Mouse (Mus musculus) hindbrain, embryonic 16.5 days (tissue): ENCODE data around the gene E130114P18Rik. TPM values are rescaled to one million over a fixed set of nuclear protein-coding genes. Genes with fewer than 3 reads are reported as not detected.
A peak's percentile ranks its signal among the peaks of the same experiment; 100 is the strongest.

ENCODE experiments used
- ATAC-seq: fragments of 200-750 bp; cut with Nextera tagmentation; 2 replicates; pipeline ENCODE4 v1.8.0; 2017; ENCODE audit warnings: moderate TSS enrichment, moderate library complexity
- H3K27ac ChIP-seq: fragments of 300-500 bp; sonication (generic); 2 replicates; pipeline ENCODE4 v1.5.1; 2014; ENCODE audit warnings: low read depth, mild to moderate bottlenecking, control low read depth, low read length, moderate library complexity
- H3K27me3 ChIP-seq: fragments of 300-500 bp; sonication (generic); replicated peaks from 2 replicates; pipeline ENCODE4 v1.6.1; 2014; ENCODE audit warnings: low read length; ENCODE audit not compliant: control insufficient read depth, insufficient read depth
- H3K36me3 ChIP-seq: fragments of 300-500 bp; sonication (generic); 2 replicates; pipeline ENCODE4 v1.6.1; 2014; ENCODE audit warnings: mild to moderate bottlenecking, low read length, moderate library complexity, mixed read lengths; ENCODE audit not compliant: control insufficient read depth, insufficient read depth
- H3K4me1 ChIP-seq: fragments of 300-500 bp; sonication (generic); 2 replicates; pipeline ENCODE4 v1.6.1; 2014; ENCODE audit warnings: low read depth, low read length; ENCODE audit not compliant: control insufficient read depth, insufficient read depth
- H3K4me2 ChIP-seq: fragments of 300-500 bp; sonication (generic); 2 replicates; pipeline ENCODE4 v1.6.1; 2014; ENCODE audit warnings: mild to moderate bottlenecking, low read length, control low read depth, moderate library complexity
- H3K4me3 ChIP-seq: fragments of 300-500 bp; sonication (generic); 2 replicates; pipeline ENCODE4 v1.5.1; 2014; ENCODE audit warnings: mild to moderate bottlenecking, low read length, control low read depth, moderate library complexity
- H3K9ac ChIP-seq: fragments of 300-500 bp; sonication (generic); 2 replicates; pipeline ENCODE4 v1.6.1; 2014; ENCODE audit warnings: low read depth, mild to moderate bottlenecking, control low read depth, low read length, moderate library complexity
- H3K9me3 ChIP-seq: fragments of 300-500 bp; sonication (generic); 2 replicates; pipeline ENCODE4 v1.6.1; 2014; ENCODE audit warnings: mild to moderate bottlenecking, low read length, moderate library complexity; ENCODE audit not compliant: control insufficient read depth
- WGBS: fragments of 180-500 bp; shearing (Covaris S2); extraction: QIAGEN DNeasy Blood & Tissue Kit; methylation state at CpG from one replicate; pipeline ENCODE4 v1.1.7; 2014; 5-methylcytosine and 5-hydroxymethylcytosine counted together
- polyA plus RNA-seq: library from polyadenylated mRNA; unstranded; fragments of >200 nt; fragmentation: Nextera tagmentation; extraction: Ambion mirVana; gene quantifications from 2 replicates; pipeline ENCODE4 v1.2.1, GENCODE M21; 2015

E130114P18Rik gene
- polyA plus RNA-seq, 1 experiment from 2014 or later: 21.5 TPM

- no peak for ATAC-seq
These were observed 2.8 kb downstream of the E130114P18Rik start for GRCm38 (mm10) chr4:97775059-97775458.

GRCm38 (mm10) chr4:97774446-97774950 is 3.4 kb downstream of the E130114P18Rik start:
- H3K9ac ChIP-seq: no peak overlapping the region

More at GRCm38 (mm10) chr4:97775059-97775458, 2.8 kb downstream of the E130114P18Rik start:
- WGBS: under 1% methylated on average over 13 of the region's 13 CpGs
- Histone ChIP-seq H3K4me1 (peaks cover 2% of the 10 kb centered on the region), H3K9me3 (no peaks in the 10 kb centered on the region), H3K4me3 (peak overlapping the region; percentile 5; the same call in 1 of the 2 replicates), H3K27ac (peak overlapping the region; percentile 75), H3K36me3 (no peaks in the 10 kb centered on the region), H3K9ac (no peak overlapping the region), H3K4me2 (peak overlapping the region; percentile 55), H3K27me3 (0 out of 2 replicates have a peak, but pooled peaks cover 2% of the 10 kb centered on the region)

DNA sequence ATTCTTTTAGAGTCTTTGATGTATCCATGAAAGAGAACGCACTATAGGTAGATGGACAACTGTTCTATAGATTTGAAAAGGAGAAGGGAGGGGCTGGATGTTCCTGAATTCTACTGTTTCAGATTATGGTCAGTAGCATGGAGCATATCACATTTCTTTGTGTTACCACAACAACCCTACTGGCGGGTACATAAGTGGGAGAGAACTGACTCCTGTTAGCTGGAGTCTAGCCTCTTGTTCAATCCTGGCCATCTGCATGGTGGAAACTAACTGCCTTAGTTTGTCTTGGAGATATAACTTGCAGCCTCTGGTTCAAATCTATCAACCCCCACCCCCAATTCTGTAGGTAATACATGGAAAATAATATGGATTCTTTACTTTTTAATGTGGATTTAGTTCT is 4.1 kb downstream of the E130114P18Rik start:
- Histone ChIP-seq H3K4me1 (peaks cover 2% of the 10 kb centered on the region), H3K9ac (no peak overlapping the region; the same call in 1 of the 2 replicates), H3K4me2 (peak overlapping the region; percentile 78), H3K9me3 (no peaks in the 10 kb centered on the region), H3K27ac (peak overlapping the region; percentile 65), H3K36me3 (no peaks in the 10 kb centered on the region), H3K27me3 (0 out of 2 replicates have a peak, but pooled peaks cover 2% of the 10 kb centered on the region), H3K4me3 (peak overlapping the region; percentile 54)
- WGBS: 20% methylated on average over 2 of the region's 2 CpGs
- ATAC-seq: no peak

More at GRCm38 (mm10) chr4:97774446-97774950, 3.4 kb downstream of the E130114P18Rik start:
- Histone ChIP-seq H3K4me3 (no peak overlapping the region), H3K36me3 (no peaks in the 10 kb centered on the region), H3K27ac (peak overlapping the region; percentile 75), H3K4me1 (peaks cover 2% of the 10 kb centered on the region), H3K4me2 (peak overlapping the region; percentile 55), H3K9me3 (no peaks in the 10 kb centered on the region), H3K27me3 (0 out of 2 replicates have a peak, but pooled peaks cover 2% of the 10 kb centered on the region)
- 20% methylated on average over 4 of the region's 4 CpGs for WGBS
- no peak for ATAC-seq

DNA sequence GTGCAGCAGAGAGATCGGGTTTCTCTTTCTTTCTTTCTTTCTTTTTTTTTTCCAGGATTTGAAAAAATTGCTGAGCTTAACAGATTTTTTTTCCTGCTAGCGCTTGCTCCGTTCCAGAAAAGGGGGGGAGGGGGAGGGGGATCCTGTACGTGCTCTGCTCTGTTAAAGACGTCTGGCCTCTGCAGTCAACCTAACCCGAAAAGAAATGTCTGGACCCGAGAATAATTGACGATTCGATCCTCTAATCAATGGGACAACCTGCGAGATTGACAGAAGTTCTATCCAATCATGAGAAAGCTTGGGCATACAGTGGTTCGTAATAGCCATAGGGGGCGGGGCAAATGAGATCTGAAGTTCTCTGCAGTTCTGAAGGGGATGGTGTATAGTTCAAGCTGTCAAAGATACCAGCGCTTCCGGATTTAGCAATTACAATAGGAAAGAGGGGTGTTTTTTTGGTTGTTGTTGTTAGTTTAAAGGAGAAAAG is 4.7 kb downstream of the E130114P18Rik start:
- 0 out of 2 replicates have a peak, but pooled peaks cover 2% of the 10 kb centered on the region for H3K27me3 ChIP-seq
- H3K4me1 ChIP-seq: peaks cover 2% of the 10 kb centered on the region
- peak overlapping the region; percentile 65 for H3K27ac ChIP-seq
- H3K4me2 ChIP-seq: peak overlapping the region; percentile 78
- H3K36me3 ChIP-seq: no peaks in the 10 kb centered on the region
- H3K9ac ChIP-seq: no peak overlapping the region
- H3K4me3 ChIP-seq: peak overlapping the region; percentile 54
- WGBS: under 1% methylated on average over 14 of the region's 14 CpGs
- H3K9me3 ChIP-seq: no peaks in the 10 kb centered on the region
- peak; percentile 71 for ATAC-seq

DNA sequence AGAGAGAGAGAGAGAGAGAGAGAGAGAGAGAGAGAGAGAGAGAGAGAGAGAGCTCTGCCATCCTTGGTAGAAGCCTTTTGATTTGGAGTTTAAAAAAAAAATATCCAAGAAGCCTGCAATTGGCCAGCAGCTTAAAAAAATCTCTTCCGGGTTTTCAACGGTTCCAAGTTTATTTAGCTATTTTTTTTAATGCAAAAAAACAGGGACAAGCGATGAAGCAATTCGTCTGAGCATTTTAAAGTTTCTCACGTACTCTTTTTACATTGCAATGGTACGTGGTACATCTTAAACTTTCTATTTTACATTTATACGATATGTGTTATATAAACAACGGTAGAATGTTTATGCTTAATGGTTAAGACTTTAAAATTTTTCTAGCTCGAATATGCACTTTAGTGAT is 5.2 kb downstream of the E130114P18Rik start, which contains the start of gene Nfia:
Gene Nfia, plus strand, starts transcription at position 94 of the 400 bp plus-strand sequence.
- H3K27me3 ChIP-seq: 0 out of 2 replicates have a peak, but pooled peaks cover 2% of the 10 kb centered on the region
- 1% methylated on average over 9 of the region's 9 CpGs for WGBS
- H3K9ac ChIP-seq: peak within 1 kb of the TSS; percentile 65
- no peaks in the 10 kb centered on the region for H3K9me3 ChIP-seq
- H3K4me1 ChIP-seq: peaks cover 2% of the 10 kb centered on the region
- no peak for ATAC-seq
- peak within 1 kb of the TSS; percentile 54 for H3K4me3 ChIP-seq
- H3K36me3 ChIP-seq: no peaks in the 10 kb centered on the region
- H3K4me2 ChIP-seq: peak within 1 kb of the TSS; percentile 78
- peak within 1 kb of the TSS; percentile 85 for H3K27ac ChIP-seq

DNA sequence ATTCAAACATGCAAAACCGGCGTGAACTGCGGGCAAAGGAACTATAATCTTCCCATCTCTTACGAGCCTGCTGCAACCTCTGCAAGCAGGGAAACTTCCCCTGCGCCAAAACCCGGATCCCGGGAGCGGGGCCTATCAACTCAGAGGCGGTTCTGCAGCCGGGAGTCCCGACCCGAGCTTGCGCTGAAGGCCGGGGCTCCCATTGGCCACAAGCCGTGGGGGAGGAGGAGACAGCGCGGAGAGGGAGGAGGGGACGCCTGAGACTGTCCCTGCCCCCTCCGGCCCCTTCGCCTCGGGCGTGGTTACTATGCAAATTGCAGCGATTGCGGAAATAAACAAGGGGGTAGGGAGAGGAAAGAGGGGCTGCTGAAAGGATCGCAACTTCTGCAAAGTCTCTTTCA is 5.8 kb downstream of the E130114P18Rik start:
- under 1% methylated on average over 25 of the region's 25 CpGs for WGBS
- Histone ChIP-seq H3K27me3 (0 out of 2 replicates have a peak, but pooled peaks cover 2% of the 10 kb centered on the region), H3K4me1 (peaks cover 2% of the 10 kb centered on the region), H3K27ac (peak overlapping the region; percentile 85), H3K4me2 (peak overlapping the region; percentile 78), H3K4me3 (peak overlapping the region; percentile 54), H3K9ac (peak overlapping the region; percentile 65), H3K36me3 (no peaks in the 10 kb centered on the region), H3K9me3 (no peaks in the 10 kb centered on the region)
- peak; percentile 94 for ATAC-seq

GRCm38 (mm10) chr4:97771426-97771825 is 6.5 kb downstream of the E130114P18Rik start:
- Histone ChIP-seq H3K9ac (peak overlapping the region; percentile 65), H3K4me2 (peak overlapping the region; percentile 78), H3K27me3 (0 out of 2 replicates have a peak, but pooled peaks cover 2% of the 10 kb centered on the region), H3K4me1 (peaks cover 2% of the 10 kb centered on the region; the same call in 1 of the 2 replicates), H3K9me3 (no peaks in the 10 kb centered on the region), H3K4me3 (peak overlapping the region; percentile 54), H3K36me3 (no peaks in the 10 kb centered on the region), H3K27ac (peak overlapping the region; percentile 85)
- ATAC-seq: no peak
- 19% methylated on average over 5 of the region's 5 CpGs for WGBS

DNA sequence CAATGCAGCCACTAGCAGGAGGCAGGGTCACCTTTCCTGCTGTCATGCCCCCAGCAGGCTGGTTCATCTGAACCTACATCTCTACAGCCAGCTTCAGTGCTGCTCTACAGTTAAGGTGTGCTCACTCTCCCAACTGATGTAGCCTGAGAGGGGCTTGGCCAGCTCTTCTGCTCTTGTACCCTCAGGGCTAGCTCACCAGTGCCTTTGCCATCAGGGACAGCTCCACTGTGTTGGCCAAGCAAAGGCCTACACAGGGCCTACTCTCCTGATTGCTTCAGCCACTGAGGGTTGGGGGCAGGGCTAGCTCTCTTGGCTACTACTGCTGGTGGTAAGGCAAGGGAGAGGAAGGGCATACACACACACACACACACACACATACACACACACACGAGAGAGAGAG is 8.0 kb downstream of the E130114P18Rik start:
- H3K36me3 ChIP-seq: no peaks in the 10 kb centered on the region
- no peaks in the 10 kb centered on the region for H3K9me3 ChIP-seq
- no CpG with 5 or more reads among the region's 1 CpGs for WGBS
- no peak overlapping the region for H3K4me3 ChIP-seq
- no peaks in the 10 kb centered on the region for H3K27me3 ChIP-seq
- no peak for ATAC-seq
- H3K4me1 ChIP-seq: peaks cover under 1% of the 10 kb centered on the region; the same call in 1 of the 2 replicates
- no peak overlapping the region for H3K9ac ChIP-seq
- H3K4me2 ChIP-seq: no peak overlapping the region
- no peak overlapping the region for H3K27ac ChIP-seq

DNA sequence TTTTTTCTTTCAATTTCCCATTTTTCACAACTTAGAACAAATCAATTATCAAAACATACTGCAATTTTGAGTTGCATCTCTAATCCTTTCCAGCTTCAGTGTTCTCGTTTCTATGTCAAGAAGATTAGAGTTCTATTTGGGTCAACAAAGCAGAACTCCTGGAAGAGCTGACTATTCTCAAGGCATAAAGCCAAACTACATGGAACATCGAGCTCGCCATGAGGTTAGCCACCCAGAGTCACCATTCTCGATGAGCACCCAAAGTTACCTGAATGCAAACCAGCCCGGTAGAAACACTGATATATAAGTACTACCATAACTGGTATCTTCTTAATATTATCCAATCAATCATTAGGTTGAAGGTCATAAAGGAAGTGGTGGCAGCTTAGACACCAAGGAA is 10.4 kb downstream of the E130114P18Rik start:
- 93% methylated on average over 5 of the region's 5 CpGs for WGBS
- H3K27me3 ChIP-seq: no peaks in the 10 kb centered on the region
- no peaks in the 10 kb centered on the region for H3K36me3 ChIP-seq
- no peak overlapping the region for H3K27ac ChIP-seq
- no peak for ATAC-seq
- no peak overlapping the region for H3K4me2 ChIP-seq
- H3K4me1 ChIP-seq: no peaks in the 10 kb centered on the region; the same call in 1 of the 2 replicates
- no peak overlapping the region for H3K4me3 ChIP-seq
- no peaks in the 10 kb centered on the region for H3K9me3 ChIP-seq
- no peak overlapping the region for H3K9ac ChIP-seq
